Mouse (Mus musculus) WW6 (cell line): ENCODE results near the gene Gm14214.

Experiments used
- DNase-seq: peaks from one replicate; pipeline ENCODE4 v3.0.0-alpha.2; 2013; ENCODE audit warnings: low read depth, low spot score

Gene Gm14214

DNA sequence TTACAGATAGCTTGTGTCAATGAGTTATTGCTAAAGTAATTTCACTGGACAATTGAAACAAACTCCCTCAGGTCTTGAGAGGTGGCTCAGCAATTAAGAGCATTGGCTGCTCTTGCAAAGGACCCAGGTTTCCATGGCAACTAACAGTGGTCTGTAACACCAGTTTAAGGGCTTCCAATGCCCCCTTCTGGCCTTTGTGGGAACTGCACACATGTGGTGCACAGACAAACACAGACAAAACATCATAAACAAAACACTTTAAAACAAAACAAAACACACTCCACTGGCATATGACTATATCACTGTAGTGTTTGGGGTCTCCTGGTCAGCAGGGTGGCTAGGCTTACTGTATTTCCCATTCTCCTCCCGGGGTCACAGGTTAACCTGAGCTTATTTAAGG, 4.2 kb upstream of the Gm14214 start:
- DNase-seq, result peak; percentile 60

DNA sequence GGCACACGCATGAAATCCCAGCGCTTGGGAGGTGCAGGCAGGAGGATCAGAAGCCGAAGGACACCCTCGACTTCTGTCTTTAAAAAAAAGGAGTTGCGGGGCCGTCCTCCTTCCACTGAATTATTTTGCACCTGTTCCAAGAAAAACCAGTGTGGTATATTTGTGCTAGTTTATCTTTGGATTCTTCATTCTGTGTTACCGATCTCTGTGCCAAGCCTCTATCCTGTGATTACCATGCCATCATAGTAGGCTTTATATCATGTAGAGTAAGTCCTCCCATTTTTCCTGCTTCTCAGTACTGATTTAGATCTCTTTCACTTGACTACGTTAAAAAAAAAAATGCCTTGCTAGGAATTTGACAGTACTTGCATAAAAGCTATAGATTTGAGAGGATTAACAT, 1.8 kb upstream of the Gm14214 start:
- DNase-seq, result no peak

DNA sequence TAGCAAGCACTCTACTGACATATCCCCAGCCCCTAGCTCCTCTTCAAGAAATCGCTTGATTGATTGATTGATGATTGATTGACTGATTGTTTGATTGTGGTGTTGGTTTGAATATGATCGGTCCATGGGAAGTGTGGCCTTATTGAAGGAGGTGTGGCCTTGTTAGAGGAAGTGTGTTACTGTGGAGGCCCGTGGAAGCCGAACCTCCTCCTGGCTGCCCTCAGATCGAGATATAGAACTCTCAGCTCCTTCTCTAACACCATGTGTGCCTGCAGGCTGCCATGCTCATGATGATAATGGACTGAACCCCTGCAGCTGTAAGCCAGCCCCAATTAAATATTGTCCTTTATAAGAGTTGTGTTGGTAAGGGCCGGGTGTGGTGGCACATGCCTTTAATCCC, 2.8 kb downstream of the Gm14214 start:
- DNase-seq, result no peak

DNA sequence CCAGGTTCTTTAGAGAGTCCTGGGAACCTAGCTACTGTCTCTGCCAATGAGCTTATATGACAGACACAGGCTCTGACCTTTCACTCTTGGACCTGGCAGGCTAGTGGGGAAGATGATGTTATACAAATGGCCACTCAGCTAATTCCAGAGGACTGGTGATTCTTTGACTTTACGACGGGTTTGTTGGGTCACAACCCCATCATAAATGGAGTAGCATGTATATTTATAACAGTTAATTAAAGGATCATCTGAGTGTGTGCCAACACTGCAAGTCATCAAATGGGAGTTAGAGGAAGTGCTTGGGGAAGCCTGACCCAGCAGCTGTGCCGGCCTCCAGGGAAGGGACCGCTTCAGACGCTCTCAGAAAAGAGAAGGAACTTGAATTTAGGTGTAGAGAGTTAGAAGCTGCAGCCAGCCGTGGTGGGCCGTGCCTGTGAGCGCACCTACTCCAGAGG, 4.2 kb downstream of the Gm14214 start:
- no peak for DNase-seq

DNA sequence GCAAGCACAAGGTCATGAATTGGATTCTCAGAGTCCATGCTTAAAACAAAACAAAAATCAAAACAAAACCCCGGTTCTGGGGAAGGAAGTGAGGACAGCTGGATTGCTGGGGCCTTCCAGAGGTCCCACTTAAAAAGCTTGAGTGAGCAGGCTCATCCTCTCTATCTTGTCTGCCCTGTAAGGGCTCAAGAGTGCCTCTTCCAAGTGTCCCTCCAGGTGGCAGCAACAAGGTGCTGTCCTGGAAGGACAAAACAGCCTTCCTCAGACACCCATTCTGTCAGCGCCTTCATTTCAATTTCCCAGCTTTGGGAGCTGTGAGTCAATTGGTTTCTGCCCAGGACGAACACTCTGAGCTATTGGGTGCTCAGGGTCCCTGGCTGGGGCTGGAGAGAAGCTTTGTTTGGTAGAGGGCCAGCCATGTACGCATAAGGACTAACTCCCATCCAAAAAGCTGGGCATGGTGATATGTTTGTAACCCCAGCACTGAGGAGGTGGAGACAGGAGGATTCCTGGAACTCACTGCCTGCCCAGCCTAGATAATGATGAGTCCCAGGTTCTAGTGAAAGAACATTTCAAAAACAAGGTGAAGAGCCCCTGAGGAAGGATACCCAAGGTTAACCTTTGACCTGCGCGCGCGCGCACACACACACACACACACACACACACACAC, 4.9 kb downstream of the Gm14214 start:
- DNase-seq, result no peak

DNA sequence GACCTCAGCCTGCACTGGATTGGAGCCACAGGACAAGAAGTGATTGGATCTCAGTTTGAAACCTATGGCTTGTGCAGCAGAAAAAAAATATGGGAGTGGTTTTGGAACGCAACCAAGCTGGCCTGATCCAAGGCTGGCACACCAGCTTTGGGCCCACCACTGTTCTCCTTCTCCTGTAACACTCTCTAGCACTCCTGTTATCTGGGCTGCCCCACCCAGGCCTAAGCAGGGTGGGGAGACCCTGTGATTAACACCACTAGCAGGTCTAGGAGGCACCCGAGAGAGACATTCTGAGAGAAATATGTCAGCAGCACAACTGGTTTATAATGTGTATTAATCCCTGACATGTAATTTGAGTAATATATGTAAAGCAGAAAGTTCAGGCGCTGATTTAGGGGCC, 6.6 kb downstream of the Gm14214 start:
- no peak for DNase-seq

DNA sequence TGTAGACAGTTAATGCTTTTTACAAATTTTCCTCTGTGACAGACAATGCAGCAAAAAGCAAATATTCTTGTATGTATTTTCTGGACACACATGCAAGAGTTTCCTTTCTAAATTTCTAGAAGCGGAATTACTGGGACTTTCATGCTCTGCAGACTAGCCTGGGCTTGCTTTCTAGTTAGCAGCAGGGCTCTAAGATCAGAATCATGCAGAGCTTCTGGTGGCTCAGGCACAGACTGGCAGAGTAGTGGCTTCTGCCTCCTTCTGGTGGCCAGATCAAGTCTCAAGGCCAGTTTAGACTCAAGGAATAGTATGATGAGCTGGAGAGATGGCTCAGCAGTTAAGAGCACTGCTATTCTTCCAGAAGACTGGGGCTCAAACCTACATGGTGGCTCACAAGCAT, 11.4 kb downstream of the Gm14214 start:
- DNase-seq, result no peak

DNA sequence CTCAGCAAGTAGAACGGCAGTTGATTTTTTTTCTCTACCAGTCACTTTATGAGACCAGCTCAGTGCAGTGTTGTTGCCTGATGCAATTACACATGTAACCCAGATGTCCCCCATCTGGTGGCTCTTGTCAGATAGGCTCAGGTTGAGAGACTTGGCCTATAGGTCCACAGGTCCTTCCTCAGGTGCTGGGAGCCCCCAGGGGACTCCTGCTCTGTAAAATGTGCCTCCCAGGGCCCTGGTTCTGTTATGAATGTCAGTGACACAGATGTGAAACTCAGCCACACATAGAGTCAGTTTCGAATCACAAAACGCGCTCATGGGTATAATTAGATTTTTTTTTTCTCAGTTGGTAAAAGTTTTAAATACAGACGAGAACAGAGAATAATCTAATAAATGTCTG, 12.1 kb downstream of the Gm14214 start:
- DNase-seq, result no peak

DNA sequence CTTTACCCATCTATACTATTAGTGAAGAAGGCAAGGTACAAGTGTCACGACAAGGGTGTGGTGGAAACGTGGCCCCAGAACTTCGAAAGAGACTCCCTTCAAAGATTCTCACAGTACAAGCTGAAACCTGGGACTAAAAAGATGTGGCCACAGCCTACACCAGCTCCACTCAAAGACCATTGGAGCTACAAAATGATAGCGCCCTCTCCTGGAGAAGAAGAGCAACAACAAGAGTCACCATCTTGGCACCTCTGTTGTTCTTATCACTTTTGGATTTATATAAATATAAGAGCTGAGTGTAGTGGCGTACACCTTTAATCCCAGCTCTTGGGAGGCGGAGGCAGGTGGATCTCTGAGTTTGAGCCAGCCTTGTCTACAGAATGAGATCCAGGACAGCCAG, 14.0 kb downstream of the Gm14214 start:
- DNase-seq, result no peak

DNA sequence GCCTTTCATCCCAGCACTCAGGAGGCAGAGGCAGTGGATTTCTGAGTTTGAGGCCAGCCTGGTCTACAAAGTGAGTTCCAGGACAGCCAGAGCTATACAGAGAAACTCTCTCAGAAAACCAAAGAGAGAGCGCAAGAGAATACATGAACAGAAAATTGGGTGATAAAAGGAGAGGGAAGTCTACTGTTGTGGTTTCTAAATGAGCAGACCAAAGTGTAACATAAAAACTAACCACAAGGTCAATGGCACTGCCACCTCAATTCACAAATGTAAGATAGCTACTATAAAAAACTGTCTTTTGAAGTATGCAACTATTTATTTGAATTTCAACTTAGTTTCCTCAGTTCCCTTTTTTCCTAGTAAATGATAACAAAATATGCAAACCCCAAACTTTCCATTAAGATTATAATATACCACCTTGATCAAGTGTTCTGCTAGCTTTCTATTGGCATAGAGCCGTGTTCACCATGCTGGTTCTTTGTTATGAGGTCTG, 15.7 kb downstream of the Gm14214 start:
- no peak for DNase-seq

DNA sequence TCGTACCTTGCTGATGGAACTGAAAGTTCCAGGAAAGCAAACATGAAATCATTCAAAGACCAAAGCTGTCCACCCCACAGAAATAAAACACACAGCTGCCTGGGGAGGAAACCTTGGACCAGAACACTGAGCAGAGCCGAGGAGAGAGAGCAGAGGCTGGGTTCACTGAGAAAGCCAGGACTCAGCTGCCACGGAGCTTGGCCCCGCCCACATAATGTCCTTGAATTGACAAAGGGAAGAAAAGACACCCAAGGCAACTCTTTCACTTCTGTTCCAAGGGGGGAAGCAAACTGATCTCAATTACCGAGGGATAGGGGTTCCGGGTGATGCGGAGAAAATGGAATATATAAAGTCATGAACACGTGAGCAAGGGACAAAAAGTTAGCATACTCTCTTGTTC, 17.9 kb downstream of the Gm14214 start:
- no peak for DNase-seq

DNA sequence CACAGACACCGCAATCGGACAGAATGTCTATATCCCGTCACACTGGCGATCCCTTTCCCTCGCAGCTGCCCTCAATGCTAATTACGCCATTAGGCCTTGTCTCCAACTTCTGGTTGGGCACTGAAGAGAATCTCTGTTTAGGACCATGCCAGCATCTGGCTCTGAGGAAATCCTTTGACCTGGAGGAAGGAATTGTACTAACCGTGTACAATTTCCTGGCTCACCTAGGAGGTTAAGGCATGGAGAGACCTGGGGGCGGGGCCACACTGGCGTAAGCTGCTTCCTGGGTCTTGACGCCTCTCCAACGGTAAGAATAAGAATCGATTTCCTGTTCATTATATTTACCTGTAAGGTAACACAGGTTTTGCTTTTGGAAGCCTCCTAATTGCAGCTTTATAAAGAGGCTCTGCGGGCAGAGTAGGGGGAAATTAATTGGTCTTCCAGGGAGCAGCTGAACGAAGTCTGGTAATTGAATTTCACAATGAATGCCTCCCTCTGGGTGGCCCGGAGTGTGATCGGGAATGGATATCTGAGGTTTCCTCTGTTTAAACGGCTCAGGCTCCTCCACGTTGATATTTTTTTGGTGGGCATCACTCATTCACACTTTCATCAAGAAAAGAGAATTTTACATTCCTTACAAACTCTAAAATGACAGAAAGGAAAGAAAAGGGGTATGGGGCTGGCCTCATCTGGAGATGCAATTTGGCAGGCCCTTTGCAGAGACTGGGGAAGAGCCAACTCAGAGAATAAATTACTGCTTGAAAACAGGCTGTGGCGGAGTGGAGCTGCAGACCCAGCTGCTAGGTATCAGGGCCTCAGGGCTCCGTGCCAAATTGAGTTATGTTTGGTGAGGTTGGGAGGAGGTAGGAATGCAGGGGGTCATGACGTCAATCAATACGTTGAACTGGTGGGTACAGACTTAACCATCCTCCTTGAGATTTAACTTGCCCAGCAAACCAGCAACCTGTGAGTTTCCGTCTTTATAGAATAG, 20.5 kb downstream of the Gm14214 start:
- DNase-seq, result no peak

DNA sequence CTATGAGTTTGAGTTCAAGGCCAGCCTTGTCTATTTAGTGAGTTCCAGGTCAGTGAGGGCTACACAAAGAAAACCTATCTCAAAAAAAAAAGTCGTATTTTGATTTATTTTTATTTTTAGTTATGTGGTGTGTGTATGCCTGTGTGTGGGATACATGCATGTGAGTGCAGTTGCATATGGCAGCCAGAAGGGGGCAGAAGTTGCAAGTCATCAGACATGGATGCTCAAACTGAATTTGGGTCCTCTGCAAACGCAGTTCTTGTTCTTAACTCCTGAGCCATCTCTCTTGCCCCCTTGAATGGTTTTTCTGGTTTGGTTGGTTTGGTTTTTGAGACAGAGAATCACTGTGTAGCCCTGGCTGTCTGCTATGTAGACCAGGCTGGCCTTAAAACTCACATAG, 21.4 kb downstream of the Gm14214 start:
- no peak for DNase-seq

DNA sequence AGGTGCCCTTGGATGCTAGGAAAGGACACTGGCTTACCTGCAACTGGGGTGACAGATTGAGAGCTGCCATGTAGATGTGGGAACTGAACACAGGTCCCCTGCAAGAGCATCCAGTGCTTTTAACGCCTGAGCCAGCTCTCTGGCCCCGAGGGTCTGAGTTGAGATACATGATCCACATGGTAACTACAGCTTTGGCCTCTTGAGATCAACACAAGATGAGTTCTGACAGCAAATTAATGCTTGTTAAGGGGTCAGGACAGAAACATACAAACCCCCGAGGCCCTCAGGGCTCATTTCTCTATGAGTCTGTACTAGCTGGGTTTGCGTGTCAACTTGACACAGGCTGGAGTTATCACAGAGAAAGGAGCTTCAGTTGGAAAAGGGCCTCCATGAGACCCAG, 25.9 kb downstream of the Gm14214 start:
- DNase-seq, result no peak

DNA sequence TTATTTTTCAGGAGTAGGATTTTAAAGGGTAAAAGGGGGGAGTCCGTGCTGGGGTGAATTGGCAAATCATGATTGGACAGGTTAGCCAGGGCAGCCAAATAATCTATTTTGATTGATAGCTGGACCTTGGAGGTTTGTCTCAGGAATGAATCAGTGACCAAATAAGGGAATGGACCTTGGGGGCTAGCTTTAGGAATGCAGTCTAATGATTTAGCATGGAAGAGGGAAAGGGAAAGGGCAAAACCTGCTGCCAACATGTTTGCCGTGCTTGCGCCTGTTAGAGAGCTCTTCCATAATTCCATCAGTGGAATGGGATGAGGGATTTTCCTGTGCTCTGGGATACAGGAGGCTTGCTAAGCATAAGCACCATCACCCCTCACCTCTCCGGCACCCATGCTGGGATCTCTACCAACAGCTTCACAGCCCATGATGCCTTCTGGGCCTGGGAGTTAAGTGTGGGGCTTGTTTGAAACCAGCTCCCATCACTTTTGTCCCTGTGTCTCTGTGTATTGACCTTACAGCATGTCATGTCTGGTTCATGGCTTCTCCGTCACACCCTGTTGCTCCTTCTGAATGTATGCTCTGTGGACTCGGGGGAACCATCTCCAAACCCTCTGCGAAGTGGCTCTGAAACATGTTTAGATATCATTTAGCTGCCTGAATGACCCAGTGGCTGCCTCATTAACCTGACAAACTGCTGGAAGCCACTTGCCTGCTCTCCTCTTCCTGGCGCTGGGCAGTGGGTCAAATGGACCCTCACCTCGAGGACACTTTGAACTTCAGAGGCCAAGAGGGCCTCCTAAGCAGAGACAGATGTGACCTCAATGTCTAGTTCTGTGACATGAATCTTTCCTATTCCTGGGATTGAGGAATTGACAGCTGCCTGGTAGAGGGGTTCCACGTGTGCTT, 26.7 kb downstream of the Gm14214 start:
- no peak for DNase-seq

DNA sequence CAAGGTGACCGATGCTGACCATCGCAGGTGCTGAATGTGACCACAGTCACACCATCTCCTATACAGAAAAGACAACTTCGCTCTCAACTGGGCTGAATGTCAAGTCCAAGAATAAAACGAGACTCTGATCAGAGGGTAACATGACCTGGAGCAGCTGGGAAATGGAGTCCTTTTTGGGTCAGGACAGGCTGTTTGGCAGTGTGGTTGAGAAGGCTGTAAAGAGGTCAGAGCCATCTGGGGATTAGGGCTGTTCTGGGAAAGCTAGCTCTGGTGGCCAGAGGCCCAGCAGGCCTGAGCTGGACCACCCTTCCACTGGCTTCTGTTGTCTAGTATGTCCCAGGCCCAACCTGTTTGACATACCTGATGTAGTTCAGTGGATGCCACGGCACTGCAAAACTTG, 31.2 kb downstream of the Gm14214 start:
- DNase-seq, result no peak

DNA sequence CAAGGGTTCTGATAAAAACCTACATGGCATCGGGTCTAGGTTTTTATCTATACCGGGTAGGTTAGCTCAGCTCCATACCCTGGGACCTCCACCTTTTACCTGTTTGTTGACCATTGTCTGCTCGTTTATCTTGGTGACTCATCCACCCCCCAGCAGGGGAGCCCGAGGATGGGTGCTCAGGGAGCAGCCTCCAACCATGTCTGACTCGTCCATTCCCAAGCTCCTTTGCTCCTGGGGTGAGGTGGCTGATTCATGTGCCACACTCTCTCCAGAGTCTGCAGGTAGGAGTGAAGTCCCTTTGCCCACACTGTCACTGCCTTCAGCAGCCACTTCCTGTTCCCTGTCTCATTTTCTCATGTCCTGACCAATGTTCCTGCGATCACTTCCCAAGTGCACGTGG, 33.8 kb downstream of the Gm14214 start:
- DNase-seq, result no peak

DNA sequence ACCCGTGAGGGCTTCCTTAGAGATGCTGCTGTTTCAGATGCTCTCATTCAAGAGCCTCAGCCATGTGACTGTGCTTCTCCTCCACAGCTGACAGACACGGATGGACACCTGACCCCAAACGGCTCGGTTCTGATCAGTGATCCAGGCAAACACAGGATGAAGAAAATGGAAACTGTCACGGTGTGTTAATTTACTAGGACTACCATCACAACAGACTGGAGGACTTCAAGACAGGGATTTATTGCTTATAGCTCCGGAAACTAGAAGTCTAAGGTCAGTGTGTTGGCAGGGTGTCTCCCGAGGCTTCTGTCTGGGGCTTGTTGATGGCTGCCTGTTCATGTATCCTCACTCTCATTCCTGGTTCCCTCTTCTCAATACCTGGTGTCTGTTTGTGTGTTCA, 34.4 kb downstream of the Gm14214 start:
- no peak for DNase-seq

DNA sequence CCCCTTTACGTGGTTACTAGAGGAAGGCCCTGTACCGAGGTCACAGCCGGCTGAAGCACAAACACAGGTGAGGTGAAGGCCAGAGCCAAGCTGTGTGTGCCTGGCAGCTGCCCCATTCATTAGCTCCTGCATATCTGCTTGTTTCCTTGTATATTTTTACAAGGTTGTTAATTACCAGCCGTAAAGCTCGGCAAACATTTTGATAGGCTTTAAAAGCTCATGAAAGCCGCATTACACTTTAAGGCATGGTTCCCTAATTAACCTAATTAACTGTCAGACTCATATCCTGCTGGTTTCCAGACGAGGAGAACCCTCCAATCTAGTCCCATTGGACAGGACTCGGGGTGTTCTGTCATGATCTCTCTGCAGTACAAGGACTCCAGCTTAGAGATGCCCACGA, 34.9 kb downstream of the Gm14214 start:
- DNase-seq, result no peak

DNA sequence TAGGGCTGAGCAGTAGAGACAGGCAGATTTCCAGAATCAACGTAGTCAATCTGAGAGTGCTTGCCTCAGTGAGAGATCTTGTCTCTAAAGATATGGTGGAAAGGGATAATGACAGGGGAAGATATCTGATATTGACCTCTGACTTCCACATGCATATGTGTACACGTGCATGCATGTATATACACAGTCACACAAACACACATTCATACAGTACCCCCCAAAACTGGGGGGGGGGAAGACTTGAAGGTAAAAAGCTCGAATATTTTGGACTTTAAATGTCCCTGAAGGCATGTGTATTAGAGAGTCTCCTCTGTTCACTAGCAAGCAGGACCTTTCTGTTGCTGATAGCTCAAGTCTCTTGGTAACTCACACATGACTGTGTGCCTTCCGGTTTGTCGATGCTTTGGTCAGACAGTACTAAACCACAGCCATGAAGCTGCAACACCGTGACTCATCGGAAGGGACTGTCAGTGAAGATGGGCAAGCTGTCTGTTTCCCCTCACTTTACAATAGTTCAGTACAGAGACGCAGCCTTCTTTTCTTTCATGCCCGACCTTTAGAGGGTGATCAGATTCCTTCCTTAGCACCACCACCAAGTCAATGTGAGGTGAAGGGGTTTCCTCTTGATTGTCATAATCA, 37.2 kb downstream of the Gm14214 start:
- DNase-seq, result no peak

DNA sequence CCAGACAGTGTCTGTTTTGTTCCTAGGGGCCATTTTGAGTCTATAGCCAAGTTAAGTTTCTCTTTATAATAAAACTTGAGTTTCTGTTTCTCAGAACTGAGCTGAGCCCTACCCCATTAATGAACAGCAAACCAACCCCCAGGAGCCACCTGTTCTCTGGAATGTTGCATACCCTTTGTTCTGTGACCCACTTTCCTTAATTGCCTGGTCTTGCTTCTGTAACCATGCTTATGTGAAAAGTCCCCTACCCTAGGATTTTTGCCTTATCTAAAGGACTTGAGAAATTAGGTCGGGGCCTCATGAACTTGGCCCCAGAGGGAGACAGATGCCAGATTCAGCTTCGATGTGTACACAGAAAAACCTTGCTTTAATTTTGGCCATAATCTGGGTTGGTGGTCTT, 37.9 kb downstream of the Gm14214 start:
- no peak for DNase-seq
